Mouse (Mus musculus) right cerebral cortex, postnatal 10 days (tissue): ENCODE measurements around the gene Cul7.
A peak's percentile ranks its signal among the peaks of the same experiment; 100 is the strongest.

Source experiments
- DNase-seq, 2 experiments: peaks; one replicate each; pipeline ENCODE4 v3.0.0; 2021; ENCODE audit warnings: low spot score in 2 of 2

The Cul7 gene

GRCm38 (mm10) chr17:46628791-46629684 is 21.1 kb upstream of the Cul7 start, which contains the start of gene Ptk7:
Ptk7 (minus strand) TSS chr17:46629504.
- DNase-seq, result peak; percentile 91 to 92

DNA sequence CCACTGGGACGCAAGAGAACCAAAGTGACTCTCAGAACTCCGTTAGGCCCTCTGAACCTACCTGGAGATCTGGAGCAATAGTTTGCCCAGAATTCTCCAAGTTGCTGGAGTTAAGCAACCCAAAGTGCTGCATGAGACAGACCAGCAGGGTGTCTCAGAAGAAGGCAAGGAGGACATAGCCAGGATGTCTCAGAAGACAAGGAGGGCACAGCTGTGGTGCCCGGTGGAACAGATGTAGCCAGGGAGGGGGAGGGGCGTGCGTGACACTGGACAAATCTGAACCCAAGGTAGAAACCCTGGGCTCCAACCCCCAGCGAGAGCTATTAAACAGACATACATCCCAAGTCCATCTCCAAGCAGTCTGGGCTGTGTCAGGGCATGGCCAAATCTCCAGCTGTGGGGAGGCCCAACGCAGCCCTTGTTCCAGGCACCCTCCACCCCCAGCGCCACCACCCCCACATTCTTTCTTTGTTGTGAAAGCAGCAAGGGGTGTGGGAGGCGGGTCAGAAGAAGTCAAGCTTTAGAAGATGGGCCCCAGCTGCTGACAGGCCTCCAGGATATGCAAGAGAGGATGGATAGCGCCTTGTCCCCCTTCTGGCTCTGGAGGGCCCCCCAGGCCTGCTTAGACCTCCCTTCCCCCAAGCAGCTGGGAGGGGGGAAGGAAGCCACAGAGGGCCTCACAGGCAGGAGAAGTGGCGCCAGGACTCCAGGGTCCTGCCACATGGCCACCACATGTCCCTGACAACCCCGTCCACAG is 20.3 kb upstream of the Cul7 start:
- no peak for DNase-seq

DNA sequence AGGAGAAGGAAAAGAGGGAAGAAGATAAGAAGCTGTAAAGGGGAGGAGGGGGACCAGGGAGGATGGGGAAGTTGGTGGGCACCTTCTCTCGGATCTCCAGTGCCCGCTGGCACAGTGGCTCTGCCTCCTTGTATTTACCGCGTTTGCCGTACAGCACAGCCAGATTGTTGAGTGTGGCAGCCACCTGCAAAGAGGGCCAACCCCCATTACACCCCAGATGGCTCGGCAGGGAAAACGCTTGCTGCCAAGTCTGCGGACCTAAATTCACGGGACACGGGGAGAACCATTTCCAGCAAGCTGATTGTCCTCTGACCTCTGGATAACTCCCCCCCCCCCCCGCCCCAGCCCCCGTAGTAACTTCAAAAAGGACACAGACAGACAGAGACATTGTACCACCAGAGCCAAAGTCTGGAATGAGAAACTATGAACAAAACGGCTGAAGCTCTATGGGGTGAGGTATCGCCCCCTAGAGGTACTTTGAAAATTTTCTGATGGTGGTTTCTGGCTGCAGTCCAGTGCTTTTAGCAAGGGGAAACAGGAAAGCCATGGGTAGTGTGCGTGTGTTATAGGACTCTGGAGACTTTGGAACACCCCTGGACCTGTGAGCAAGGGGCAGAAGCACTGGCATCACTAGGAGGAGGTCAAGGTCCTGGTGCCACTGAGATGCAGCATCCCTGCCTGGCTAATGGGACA is 13.2 kb upstream of the Cul7 start:
- peak; percentile 74 to 76 for DNase-seq

DNA sequence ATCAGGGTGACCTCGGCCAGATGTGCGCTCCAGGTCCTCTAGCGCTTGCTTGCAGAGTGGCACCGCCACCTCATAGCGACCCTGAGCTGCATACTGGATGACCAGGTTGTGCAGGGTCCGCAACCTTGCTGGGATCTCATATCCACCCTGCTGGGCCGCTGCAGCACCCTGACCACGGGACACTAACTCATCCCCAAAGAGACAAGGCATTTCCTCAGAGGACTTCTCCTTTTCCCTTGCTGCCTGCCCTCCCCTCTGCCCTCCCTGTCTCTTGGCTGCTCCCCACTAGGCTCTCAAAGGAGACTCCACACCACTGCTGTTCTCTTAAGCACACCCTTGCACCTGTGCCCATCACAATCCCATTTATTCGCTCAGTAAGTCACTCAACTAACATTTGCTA is 10.2 kb upstream of the Cul7 start:
- no peak for DNase-seq

GRCm38 (mm10) chr17:46642060-46642459 is 8.1 kb upstream of the Cul7 start:
- no peak for DNase-seq

- no peak for DNase-seq
These were observed 5.9 kb upstream of the Cul7 start for GRCm38 (mm10) chr17:46644152-46644805.

- no peak for DNase-seq
These were observed 5.1 kb upstream of the Cul7 start for GRCm38 (mm10) chr17:46644916-46645475.

GRCm38 (mm10) chr17:46645561-46646321 is 4.4 kb upstream of the Cul7 start, which contains the start of the genes Klc4 and Mrpl2:
Klc4 (minus strand) TSS chr17:46646022.
Mrpl2 (plus strand) TSS chr17:46646229.
- DNase-seq, result peak; percentile 99

DNA sequence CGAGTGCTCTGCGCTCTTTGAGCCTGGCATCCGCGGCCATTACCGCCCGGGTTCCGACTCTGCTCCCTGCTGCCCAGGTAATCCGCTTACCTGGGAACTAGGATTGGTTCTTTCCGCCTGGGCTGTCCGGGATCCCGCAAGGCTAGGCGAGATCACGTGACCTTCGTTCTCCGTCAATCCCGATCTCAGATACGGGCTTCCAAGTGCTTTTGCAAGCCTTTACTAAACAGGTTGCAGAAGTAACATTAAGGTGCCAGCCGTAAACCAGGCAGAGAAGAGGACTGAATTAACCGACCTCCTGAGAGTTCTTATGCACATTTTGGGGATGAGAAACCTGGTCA is 3.8 kb upstream of the Cul7 start:
- DNase-seq, result no peak

- no peak for DNase-seq
These were observed 2.9 kb upstream of the Cul7 start for GRCm38 (mm10) chr17:46647279-46647678.

GRCm38 (mm10) chr17:46648436-46648835 is 1.7 kb upstream of the Cul7 start:
- DNase-seq, result no peak

- no peak for DNase-seq
These were observed 326 bp upstream of the Cul7 start for GRCm38 (mm10) chr17:46649811-46650210.

- no peak for DNase-seq
These were observed 1.2 kb downstream of the Cul7 start for GRCm38 (mm10) chr17:46651292-46651691.

GRCm38 (mm10) chr17:46651755-46652547 is 1.8 kb downstream of the Cul7 start:
- DNase-seq, result no peak

- no peak for DNase-seq
These were observed 5.9 kb downstream of the Cul7 start for GRCm38 (mm10) chr17:46656054-46656453.

- no peak for DNase-seq
These were observed 11.2 kb downstream of the Cul7 start for GRCm38 (mm10) chr17:46661351-46661750.

GRCm38 (mm10) chr17:46661981-46662380 is 11.8 kb downstream of the Cul7 start:
- no peak for DNase-seq

GRCm38 (mm10) chr17:46662730-46663129 is 12.6 kb downstream of the Cul7 start:
- no peak for DNase-seq

GRCm38 (mm10) chr17:46667712-46668111 is 17.6 kb downstream of the Cul7 start:
- DNase-seq, result no peak

GRCm38 (mm10) chr17:46669911-46670310 is 19.8 kb downstream of the Cul7 start:
- no peak for DNase-seq
